Mouse (Mus musculus) heart, embryonic 13.5 days (tissue): ENCODE measurements around the gene Celsr1. TPM values are rescaled to one million over a fixed set of nuclear protein-coding genes. Genes with fewer than 3 reads are reported as not detected.

Experiments
- polyA plus RNA-seq: library from polyadenylated mRNA; unstranded; fragments of >200 nt; fragmentation: Nextera tagmentation; extraction: Ambion mirVana; gene quantifications from 2 replicates; pipeline ENCODE4 v1.2.1, GENCODE M21; 2015

Gene Celsr1
- polyA plus RNA-seq, 1 experiment from 2014 or later, result 1.4 TPM

Other genes starting within 250 kb of the Celsr1 start
- 46.1 and 48.2 TPM in 2 replicates for gene Cdpf1, start 222.1 kb downstream of the Celsr1 start, polyA plus RNA-seq
- 0.13 and 0.19 TPM in 2 replicates for gene Pkdrej, start 212.0 kb downstream of the Celsr1 start, polyA plus RNA-seq
- 3.1 and 4.2 TPM in 2 replicates for gene Ttc38, start 201.5 kb downstream of the Celsr1 start, polyA plus RNA-seq
- gene Gtse1, start 174.0 kb downstream of the Celsr1 start, polyA plus RNA-seq, result 23.7 and 25.3 TPM in 2 replicates
- 25.9 and 31.6 TPM in 2 replicates for gene Trmu, start 154.5 kb downstream of the Celsr1 start, polyA plus RNA-seq
- gene Gramd4, start 23.9 kb upstream of the Celsr1 start, polyA plus RNA-seq, result 11.9 and 12.2 TPM in 2 replicates
- 12.4 and 13.2 TPM in 2 replicates for gene Cerk, start 152.4 kb upstream of the Celsr1 start, polyA plus RNA-seq
- gene Tbc1d22a, start 180.7 kb upstream of the Celsr1 start, polyA plus RNA-seq, result 8.8 and 9.1 TPM in 2 replicates